Mouse (Mus musculus) cerebellum, postnatal 36 days (tissue): ENCODE results near the gene Olfr721-ps1.

Experiments used
- DNase-seq, 2 experiments: peaks; one replicate each; pipeline ENCODE4 v3.0.0; 2021 to 2022; ENCODE audit warnings: mixed read lengths in 2 of 2

The Olfr721-ps1 gene

DNA sequence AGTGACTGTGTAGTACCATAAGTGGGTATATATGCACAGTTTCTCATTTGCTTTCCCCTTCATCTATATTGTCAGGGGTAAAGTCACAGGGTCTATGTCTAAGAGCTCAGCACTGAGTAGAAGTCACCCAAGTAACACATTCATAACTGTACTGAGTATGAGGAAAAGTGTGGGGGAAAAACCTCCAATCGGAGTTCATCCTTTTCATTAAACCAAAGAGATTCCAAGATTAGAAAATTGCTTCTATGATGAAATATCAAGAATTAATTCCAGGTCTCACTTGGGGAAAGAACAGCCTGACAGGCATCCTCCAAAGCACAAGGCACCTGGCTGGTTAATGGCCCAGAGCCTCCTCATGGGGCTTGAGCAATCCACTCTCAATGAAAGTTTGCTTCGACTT lies at the start of gene Olfr721-ps1:
TSS of gene Olfr721-ps1 (plus strand) at position 301 of the 400 bp plus-strand sequence.
- DNase-seq: no peak

DNA sequence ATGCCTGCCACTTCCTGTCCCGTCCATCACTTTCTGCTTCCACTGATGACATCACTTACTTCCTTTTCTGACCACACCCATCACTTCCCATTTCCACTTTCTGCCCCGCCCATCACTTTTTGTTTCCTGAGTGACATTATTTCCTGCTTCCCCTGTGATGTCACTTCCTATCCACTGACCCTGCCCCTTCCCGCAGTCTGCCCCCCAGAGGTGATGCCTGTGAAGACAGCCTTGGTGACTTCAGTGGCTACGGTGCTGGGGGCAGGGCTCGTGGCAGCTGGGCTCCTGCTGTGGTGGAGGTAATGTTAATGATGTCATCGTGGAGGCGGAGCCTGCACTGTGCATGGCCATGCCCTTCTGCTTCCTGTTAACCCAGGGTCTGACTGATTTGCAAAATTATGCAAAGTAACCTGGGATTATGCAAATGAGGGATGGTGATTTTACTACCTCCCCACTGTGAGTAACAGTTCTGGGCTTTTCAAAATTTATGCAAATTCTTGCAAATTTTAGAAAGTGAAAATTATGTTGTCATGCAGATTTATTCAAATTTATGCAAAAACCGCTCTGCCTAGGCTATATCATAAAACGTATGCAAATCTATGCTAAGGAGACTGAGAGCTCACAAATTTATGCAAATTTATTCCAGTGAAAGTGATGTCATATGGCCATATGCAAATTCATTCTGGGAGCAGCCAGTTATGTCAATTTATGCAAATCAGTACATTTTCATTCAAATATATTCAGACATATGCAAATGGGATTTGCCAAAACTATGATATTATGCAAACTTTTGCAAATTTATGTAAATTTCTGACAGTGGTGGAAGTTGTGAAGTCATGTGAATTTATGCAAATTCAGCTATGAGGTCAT lies 49.1 kb upstream of the Olfr721-ps1 start:
- DNase-seq: no peak

GRCm38 (mm10) chr14:14352606-14353005 lies 48.5 kb upstream of the Olfr721-ps1 start:
- no peak for DNase-seq

DNA sequence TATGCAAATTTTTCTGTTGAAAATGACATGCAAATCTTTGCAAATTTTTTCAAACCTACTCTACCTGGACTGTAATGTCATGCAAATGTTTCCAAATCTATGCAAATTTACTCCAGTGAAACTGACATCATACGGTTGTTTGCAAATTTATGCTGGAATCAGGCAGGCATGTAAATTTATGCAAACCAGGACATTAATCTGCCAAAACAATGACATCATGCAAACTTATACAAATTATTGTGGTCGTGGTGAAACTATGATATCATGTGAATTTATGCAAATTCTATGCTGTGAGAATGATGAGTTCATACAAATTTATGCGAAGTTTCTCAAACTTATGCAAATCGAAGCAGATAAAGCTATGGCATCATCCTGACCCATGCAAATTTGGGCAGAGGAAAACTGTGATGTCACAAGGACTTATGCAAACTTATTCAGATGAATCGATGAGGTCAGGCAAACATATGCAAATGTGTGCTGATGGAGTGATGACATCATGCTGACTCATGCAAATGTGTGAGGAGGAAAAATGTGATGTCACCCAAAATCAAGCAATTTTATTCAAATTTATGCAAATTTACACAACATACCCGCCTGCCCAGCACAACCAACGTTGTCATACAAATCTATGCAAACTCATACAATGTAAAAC lies 47.9 kb upstream of the Olfr721-ps1 start:
- no peak for DNase-seq

- DNase-seq: no peak
These were observed 47.2 kb upstream of the Olfr721-ps1 start for GRCm38 (mm10) chr14:14353740-14354510.

- DNase-seq: no peak
These were observed 46.4 kb upstream of the Olfr721-ps1 start for GRCm38 (mm10) chr14:14354511-14355359.

- DNase-seq: no peak
These were observed 45.8 kb upstream of the Olfr721-ps1 start for GRCm38 (mm10) chr14:14355360-14355646.

- no peak for DNase-seq
These were observed 5.6 kb upstream of the Olfr721-ps1 start for GRCm38 (mm10) chr14:14395535-14395934.

GRCm38 (mm10) chr14:14436078-14436658 lies 35.1 kb downstream of the Olfr721-ps1 start:
- no peak for DNase-seq
